Mouse (Mus musculus) effector memory CD4-positive, alpha-beta T cell, adult 7 months (primary cell): ENCODE measurements around the gene Gm28870. TPM values are rescaled to one million over a fixed set of nuclear protein-coding genes. Genes with fewer than 3 reads are reported as not detected.

Experiments
- polyA plus RNA-seq: library from polyadenylated mRNA; unstranded; fragments of 100-300 nt; shearing (Covaris generic); gene quantifications from one replicate; pipeline ENCODE4 v1.2.1, GENCODE M21; 2017

The Gm28870 gene
- not detected for polyA plus RNA-seq

GRCm38 (mm10) chrY:50096976-50097375 lies at the start of gene Gm28870:
Gm28870 (plus strand) TSS chrY:50097276.

